ENCODE assay signal across 18 mouse cellular contexts in genomic region chr10:8020916-8021705, GRCm38 (mm10).
A peak's percentile ranks its signal among the peaks of the same experiment; 100 is the strongest.
DNase-seq lines count a peak whose midpoint lies in the region; ATAC-seq and TF ChIP-seq lines count a peak whose summit lies in the region.
"Had no signal": no experiment of that assay in that cellular context is flagged by ENCODE, and none has a peak within 500 bp of the region (broad histone marks: within the 10 kb centered on the region; RNA-seq: fewer than 3 reads in every experiment).

No protein-coding gene starts in this region.

- H3K4me3 ChIP-seq in lung, embryonic 14.5 days (ENCODE audit: low read depth, low read length) = no peak overlapping the region
- peak overlapping the region; percentile 44 for H3K4me3 ChIP-seq in megakaryocyte, embryonic 14.5 days (replicated peaks)
- H3K4me3 ChIP-seq in forebrain, embryonic 10.5 days = no peak overlapping the region
- H3K4me3 ChIP-seq: embryonic facial prominence, embryonic 15.5 days; gastrocnemius, adult 2 months; heart, embryonic 12.5 days; midbrain, embryonic 10.5 days had no signal

- no peak overlapping the region for H3K9ac ChIP-seq in lung, embryonic 14.5 days
- H3K9ac ChIP-seq: embryonic facial prominence, embryonic 15.5 days; heart, embryonic 12.5 days; hindbrain, embryonic 14.5 days had no signal

- no peaks in the 10 kb centered on the region for H3K4me1 ChIP-seq in lung, embryonic 14.5 days (ENCODE audit: insufficient read depth)
- peaks cover 77% of the 10 kb centered on the region for H3K4me1 ChIP-seq in megakaryocyte, embryonic 14.5 days
- H3K4me1 ChIP-seq in forebrain, embryonic 10.5 days = no peaks in the 10 kb centered on the region
- H3K4me1 ChIP-seq: embryonic facial prominence, embryonic 15.5 days; midbrain, embryonic 10.5 days had no signal

- no peaks in the 10 kb centered on the region for H3K36me3 ChIP-seq in lung, embryonic 14.5 days (ENCODE audit: insufficient read depth)
- no peaks in the 10 kb centered on the region for H3K36me3 ChIP-seq in megakaryocyte, embryonic 14.5 days (replicated peaks; ENCODE audit: low read length)
- H3K36me3 ChIP-seq in forebrain, embryonic 10.5 days (replicated peaks) = no peaks in the 10 kb centered on the region
- H3K36me3 ChIP-seq: embryonic facial prominence, embryonic 15.5 days; heart, embryonic 12.5 days; midbrain, embryonic 10.5 days had no signal

- H3K4me2 ChIP-seq in lung, embryonic 14.5 days = no peak overlapping the region
- H3K4me2 ChIP-seq: embryonic facial prominence, embryonic 15.5 days; heart, embryonic 12.5 days; hindbrain, embryonic 14.5 days had no signal

- H3K9me3 ChIP-seq in lung, embryonic 14.5 days (ENCODE audit: low read depth, low read length) = no peaks in the 10 kb centered on the region
- H3K9me3 ChIP-seq in megakaryocyte, embryonic 14.5 days = no peaks in the 10 kb centered on the region
- no peaks in the 10 kb centered on the region for H3K9me3 ChIP-seq in forebrain, embryonic 10.5 days
- H3K9me3 ChIP-seq: embryonic facial prominence, embryonic 15.5 days; heart, embryonic 12.5 days; midbrain, embryonic 10.5 days had no signal

- ATAC-seq in lung, embryonic 14.5 days (ENCODE audit: insufficient read depth) = no peak

- no peaks in the 10 kb centered on the region for H3K27me3 ChIP-seq in lung, embryonic 14.5 days (ENCODE audit: insufficient read depth, low read length)
- no peaks in the 10 kb centered on the region for H3K27me3 ChIP-seq in megakaryocyte, embryonic 14.5 days (replicated peaks)
- no peaks in the 10 kb centered on the region for H3K27me3 ChIP-seq in forebrain, embryonic 10.5 days (ENCODE audit: poor library complexity, severe bottlenecking)
- H3K27me3 ChIP-seq: embryonic facial prominence, embryonic 15.5 days; heart, embryonic 12.5 days had no signal

- peak; percentile 32 for DNase-seq in lung, embryonic 14.5 days
- no peak for DNase-seq in lung, postnatal 10 days
- peak; percentile 6 for DNase-seq in induced T-regulatory cell, adult 2 months (ENCODE audit: low read depth)
- no peak for DNase-seq in layer of hippocampus, postnatal 14 days (ENCODE audit: low spot score in 2 of 2)
- no peak for DNase-seq in forebrain, embryonic 10.5 days (ENCODE audit: extremely low spot score, low spot score)
- DNase-seq in retina, embryonic 14.5 days (ENCODE audit: low spot score) = no peak
- DNase-seq: adrenal gland, adult 8-10 months; cerebellum, adult 11 months; cerebellum, postnatal 14 days; gastrocnemius, adult 2 months; heart, adult 11 months; kidney, adult 18-20 months; thymus, postnatal 14 days had no signal

- 64% methylated on average over 4 of the region's 4 CpGs for WGBS in lung, embryonic 14.5 days
- WGBS in forebrain, embryonic 10.5 days = 80% methylated on average over 4 of the region's 4 CpGs

- TF ChIP-seq CTCF in lung, embryonic 14.5 days (IDR thresholded peaks at IDR 0.05; ENCODE audit: low read depth) = no peak

- H3K27ac ChIP-seq in lung, embryonic 14.5 days (ENCODE audit: low read depth) = no peak overlapping the region
- no peak overlapping the region for H3K27ac ChIP-seq in forebrain, embryonic 10.5 days
- H3K27ac ChIP-seq: embryonic facial prominence, embryonic 15.5 days; gastrocnemius, adult 2 months; hindbrain, embryonic 14.5 days; midbrain, embryonic 10.5 days had no signal

Comparison
In these comparisons a context has a peak if more than half of its experiments do, and no peak if none do; other contexts are left out.
1. DNase-seq: peak in lung, embryonic 14.5 days (single experiment) and induced T-regulatory cell, adult 2 months (single experiment); none in lung, postnatal 10 days (single experiment), layer of hippocampus, postnatal 14 days (0 of 2), forebrain, embryonic 10.5 days (single experiment) and retina, embryonic 14.5 days (single experiment).